Mouse (Mus musculus) lung, adult 2 months (tissue): ENCODE results near the gene Aida.

Experiments
- CTCF ChIP-seq: fragments of 200-500 bp; IDR thresholded peaks from 2 replicates; pipeline ENCODE4 v1.5.1; 2011; ENCODE audit warnings: mild to moderate bottlenecking, low read length, control low read depth; ENCODE audit not compliant: insufficient read depth
- POLR2A ChIP-seq: fragments of 200-500 bp; IDR thresholded peaks from 2 replicates; pipeline ENCODE4 v1.6.1; 2011; ENCODE audit warnings: low read depth, mild to moderate bottlenecking, control low read depth, low read length, borderline replicate concordance; ENCODE audit errors: extremely low read depth

- TF ChIP-seq CTCF (no peak), POLR2A (no peak)
These were observed 28.0 kb downstream of the Aida start for GRCm38 (mm10) chr1:183324433-183324832.
